Mouse (Mus musculus): ENCODE data around the gene Rtf1. TPM values are rescaled to one million over a fixed set of nuclear protein-coding genes. Genes with fewer than 3 reads are reported as not detected.

The Rtf1 gene
- polyA plus RNA-seq, 1 experiment = 17.4 TPM

DNA sequence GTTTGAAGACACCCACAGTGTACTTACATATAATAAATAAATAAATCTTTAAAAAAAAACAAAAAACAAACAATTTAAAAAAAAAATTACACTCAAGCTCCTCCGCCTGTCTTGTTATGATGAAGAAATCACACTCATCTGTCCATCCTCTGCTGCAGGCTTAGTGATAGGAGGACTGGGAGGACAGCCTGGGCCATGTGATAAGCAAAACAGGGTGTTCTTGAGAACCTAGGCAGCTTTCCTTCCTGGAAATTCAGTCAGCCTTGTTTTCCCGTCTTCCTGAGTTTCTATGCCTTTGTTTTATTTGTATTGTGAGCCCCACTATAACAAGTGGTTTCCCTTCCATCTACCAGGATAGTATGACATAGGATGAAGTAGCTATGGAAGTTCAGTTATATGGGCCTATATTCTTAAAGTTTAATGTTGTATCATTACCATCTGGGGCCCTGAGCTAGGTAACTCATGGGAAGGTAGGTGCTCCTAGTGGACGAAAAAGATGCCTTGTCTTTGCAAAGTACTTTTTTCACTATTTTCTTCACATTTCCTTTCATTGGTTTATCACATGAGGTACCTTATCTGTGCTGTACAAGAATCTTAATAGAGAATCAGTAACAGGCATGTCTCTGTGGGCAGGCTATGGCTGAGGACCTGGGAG is 53.0 kb downstream of the Rtf1 start:
- no peak for DNase-seq (ENCODE audit: low spot score)

DNA sequence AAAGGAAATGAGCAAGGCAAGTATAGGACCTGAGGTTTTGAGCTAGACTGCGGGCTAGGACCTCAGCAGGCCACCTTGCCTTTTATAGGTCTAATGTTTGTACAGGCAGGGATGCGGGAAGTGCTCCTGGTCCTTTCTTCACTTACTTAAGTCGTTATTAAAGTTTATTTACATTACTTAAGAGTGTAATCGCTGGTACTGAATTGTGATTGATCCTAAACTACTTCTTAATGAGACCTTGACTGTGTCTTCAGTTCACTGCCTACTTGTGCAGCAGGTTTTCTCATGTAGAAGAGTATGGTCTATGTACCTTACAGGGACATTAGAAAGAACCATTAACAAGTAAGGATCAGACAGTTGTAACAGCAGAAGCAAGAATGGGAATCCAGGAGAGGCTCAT is 55.9 kb downstream of the Rtf1 start:
- no peak for DNase-seq (ENCODE audit: low spot score)

DNA sequence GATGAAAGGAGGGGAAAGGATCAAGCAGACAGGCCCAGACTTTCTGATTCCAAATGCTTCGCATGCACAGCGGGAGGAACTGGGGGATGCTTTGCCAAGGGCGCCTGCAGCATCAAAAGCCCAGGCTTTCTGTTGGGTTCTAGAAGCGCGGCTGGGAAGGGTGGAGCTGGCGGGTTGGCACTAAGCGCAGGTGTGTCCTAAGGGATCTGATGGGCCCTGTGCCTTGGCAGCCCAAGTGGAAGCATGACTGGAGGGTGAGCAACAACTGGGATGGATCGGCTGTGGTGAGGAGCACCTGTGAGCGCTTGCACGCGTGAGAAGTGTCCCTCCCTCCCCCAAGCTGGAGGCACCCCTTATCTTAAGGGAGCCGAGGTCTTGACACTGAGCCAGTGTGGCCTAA is 62.3 kb downstream of the Rtf1 start:
- DNase-seq (ENCODE audit: low spot score) = no peak

DNA sequence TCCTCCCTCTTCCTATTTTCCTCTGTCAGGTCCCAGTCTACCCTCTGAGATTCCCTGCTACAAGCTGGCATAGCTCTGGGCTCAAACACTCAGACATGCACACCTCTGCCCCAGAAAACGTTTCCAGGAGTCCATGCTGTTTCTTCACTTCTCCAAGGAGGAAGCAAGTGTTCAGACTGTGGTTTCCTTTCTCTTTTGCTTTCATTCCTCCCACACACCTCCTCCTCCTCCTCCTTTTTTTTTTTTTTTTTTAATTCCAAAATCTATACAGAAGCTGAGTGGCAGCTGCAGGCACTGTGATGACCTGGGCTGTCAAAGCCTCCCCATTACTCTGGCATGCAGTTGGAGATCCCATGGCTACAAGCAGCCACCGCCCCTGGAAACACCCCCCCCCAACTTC is 65.7 kb downstream of the Rtf1 start:
- no peak for DNase-seq (ENCODE audit: low spot score)

DNA sequence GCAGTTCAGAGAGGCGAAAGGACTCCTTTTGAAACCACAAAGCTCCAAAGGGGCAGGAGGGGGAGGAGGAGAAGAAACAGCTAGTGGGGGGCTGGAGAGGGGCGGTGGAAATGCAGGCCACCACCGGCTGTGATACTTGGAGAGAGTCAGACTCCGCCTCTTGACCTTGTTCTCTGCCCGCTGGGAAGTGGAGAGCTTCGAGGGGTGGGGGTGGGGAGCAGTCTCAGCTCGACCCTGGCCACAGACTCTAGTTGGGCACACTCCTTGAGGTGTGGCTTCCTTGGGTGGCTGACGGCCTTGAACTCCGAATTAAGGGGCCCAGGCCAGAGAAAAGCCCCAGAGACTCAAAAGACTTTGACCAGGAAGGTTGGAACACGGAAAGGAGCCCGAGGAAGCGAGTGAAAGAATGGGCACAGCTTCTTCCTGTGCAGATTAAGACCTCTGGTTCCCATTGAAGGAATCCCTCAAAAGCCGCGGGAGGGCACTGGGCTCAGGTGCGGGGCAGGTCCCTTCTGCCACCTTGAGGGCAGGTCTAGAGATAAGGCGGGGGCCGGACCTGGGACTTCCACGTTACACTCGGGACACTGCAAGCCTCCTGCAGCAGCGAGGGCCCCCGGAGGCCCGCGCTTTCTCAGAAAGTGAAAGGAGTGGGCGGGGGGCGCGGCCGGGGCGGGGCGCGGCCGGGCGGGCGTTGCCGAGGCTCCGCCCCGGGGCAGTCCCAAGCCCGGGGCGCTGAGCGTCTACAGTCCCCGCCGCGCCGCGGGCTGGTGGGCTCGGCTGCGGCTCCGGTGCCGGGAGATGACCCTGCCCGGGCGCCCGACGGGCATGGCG is 66.9 kb downstream of the Rtf1 start, which contains the start of gene Itpka:
Gene Itpka, plus strand, starts transcription at position 757 of the 831 bp plus-strand sequence.
- DNase-seq (ENCODE audit: low spot score) = peak; percentile 48

DNA sequence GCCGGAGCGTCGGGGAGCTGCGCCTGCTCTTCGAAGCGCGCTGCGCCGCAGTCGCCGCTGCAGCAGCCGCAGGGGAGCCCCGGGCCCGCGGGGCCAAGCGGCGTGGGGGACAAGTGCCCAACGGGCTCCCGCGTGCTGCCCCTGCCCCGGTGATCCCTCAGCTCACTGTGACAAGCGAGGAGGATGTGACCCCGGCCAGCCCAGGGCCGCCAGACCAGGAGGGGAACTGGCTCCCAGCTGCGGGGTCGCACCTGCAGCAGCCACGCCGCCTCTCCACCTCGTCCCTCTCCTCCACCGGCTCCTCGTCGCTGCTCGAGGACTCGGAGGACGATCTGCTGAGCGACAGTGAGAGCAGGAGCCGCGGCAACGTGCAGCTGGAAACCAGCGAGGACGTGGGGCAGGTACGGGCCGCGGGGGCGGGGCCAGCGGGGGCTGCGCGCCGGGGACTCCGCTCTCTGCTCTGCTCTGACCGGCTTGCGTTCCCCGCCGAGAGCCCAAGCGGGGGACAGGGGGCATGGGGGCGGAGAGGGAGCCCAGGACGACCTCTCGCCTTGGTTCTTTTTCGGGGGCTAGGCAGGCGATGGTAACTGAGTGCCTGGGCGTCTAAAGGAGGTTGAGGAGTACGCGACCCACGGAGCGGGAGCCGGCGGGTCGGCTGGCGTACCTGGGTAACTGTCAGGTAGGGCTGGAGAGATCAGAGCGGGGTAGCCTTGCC is 67.8 kb downstream of the Rtf1 start:
- DNase-seq (ENCODE audit: low spot score) = peak; percentile 40

DNA sequence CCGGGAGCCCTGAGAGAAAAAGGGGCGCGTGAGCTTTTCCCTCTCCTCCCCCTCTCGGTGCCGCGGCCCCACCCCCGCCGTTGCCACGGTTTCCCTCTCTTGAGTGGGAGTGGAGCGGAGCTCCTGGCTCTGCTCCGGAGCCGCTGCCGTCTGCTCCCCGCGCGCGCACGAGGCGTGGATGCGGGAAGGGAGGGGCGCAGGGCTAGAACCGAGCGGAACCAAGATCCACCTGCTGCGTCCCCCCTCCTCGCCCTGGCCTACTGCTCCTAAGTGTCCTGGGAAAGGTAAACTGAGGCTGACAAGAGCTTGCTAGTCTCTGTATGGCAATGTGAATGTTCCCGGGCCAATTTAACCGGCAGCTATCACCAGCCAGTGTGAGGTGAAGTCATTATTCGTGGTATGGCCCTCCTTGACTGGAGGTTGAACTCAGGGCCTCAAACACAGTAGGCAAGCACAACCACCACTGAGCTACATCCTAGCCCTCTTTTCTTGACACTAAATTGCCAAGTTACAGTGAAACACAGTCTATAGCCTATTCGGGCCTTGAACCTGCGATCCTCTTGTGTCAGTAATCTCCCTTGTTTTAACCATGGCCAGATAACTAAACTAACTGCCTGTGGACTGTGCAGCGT is 68.4 kb downstream of the Rtf1 start:
- no peak for DNase-seq (ENCODE audit: low spot score)

DNA sequence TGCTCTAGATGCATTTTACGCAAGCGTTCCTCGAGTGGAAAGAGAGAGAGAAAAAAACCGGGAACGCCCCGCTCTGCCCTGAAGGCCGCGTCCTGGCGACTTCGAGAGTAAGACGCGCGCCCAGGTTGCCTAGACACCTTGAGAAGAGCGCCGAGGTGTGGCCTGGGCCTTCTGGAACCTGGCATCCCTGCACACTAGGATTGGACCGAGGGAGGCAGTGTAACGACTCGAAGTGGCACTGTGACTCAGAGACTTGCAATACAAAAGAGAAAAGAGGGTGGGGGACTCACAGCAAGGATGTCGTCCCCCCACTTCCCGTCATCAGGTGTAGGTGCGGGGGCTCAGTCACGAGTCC is 68.9 kb downstream of the Rtf1 start:
- no peak for DNase-seq (ENCODE audit: low spot score)

DNA sequence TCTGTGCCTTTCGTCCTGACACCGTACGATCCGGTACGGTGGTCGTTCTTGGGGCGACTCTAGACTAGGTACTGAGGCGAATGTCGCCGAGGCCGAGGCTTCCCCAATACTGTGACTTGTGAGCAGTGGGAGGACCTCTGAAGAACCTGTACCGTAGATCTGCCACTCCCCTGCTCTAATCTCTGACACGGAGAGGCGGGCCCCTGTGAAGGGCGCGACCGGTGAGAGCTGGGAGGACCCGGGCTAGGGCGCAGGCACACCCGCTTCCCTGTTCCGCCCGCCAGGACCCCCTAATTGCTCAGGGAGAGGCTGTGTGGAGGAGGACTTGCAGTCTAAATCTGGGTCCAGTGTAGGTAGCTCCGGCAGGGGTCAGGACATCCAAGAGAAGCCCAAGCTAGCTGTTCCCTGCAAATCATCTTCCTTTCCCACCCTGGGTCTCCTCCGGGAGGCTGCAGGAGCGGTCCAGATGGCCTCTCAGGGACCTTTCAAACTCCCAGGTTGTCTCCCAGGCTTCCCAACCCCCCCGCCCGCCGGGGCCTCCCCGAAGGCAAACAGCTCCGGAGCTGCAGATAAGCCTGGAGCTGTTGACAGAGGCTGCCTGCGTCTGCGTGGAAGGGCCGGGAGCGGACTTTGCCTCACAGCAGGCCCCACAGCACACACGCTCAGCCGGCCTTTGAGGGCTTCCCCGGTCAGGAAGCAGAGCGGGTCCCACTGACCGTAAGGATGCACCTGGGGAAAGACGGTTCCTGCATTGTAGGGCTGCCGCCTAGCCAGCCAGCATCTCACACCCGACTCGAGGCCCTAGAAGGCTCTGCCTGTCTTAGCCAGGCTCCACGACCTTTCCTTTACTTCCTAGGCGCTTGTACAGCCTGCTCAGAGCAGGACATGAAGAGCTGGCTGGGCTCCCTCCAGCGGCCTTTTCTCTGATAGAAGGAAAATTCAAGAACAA is 69.6 kb downstream of the Rtf1 start:
- peak; percentile 47 for DNase-seq (ENCODE audit: low spot score)

DNA sequence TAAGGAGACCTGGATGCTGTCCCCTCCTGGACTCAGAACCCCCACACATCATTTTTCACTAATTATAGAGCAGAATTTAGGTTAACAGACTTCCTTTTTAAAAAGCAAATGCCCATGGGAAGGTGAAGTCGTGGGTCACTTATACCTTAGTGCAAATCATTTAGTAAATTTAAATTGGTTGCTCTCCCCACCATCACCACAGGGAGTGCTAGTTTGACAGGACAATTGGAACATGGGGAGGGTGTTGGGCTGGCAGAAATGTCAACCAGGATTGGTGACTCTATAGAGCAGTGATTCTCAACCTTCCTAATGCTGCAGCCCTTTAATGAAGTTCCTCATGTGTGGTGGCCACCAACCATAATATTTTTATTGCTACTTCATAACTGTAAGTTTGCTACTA is 70.4 kb downstream of the Rtf1 start:
- no peak for DNase-seq (ENCODE audit: low spot score)

DNA sequence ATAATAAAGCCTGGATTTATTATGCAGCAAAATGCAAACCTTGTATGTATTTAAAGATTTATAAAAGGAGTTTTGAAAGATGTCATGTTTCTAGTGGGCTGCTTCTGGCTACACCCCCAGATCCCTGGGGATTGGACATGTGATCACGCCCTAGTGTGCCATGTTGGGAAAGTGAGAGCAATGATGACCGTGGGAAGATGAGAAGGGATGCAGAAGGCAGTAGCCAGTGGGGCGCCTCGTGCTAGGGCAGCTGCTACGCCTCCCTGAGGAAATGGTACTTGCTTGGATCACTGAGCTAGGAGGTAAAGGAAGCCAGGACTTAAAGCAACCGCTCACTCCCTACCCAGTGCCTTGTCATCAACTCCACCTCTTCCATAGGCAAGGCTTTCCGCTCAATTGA is 72.7 kb downstream of the Rtf1 start:
- no peak for DNase-seq (ENCODE audit: low spot score)

DNA sequence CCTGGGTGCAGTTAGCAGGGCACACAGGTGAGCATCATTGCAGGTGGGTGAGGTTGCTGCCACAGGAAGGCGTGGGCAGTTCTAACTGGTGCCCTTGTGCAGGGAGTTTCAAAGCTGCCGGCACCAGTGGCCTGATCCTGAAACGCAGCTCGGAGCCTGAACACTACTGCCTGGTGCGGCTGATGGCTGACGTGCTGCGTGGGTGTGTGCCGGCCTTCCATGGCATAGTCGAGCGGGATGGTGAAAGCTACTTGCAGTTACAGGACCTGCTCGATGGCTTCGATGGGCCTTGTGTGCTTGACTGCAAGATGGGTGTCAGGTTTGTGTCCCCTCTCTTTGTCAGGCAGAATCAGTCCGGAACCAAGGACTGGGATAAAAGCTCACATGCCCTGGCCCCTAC is 74.4 kb downstream of the Rtf1 start:
- no peak for DNase-seq (ENCODE audit: low spot score)

DNA sequence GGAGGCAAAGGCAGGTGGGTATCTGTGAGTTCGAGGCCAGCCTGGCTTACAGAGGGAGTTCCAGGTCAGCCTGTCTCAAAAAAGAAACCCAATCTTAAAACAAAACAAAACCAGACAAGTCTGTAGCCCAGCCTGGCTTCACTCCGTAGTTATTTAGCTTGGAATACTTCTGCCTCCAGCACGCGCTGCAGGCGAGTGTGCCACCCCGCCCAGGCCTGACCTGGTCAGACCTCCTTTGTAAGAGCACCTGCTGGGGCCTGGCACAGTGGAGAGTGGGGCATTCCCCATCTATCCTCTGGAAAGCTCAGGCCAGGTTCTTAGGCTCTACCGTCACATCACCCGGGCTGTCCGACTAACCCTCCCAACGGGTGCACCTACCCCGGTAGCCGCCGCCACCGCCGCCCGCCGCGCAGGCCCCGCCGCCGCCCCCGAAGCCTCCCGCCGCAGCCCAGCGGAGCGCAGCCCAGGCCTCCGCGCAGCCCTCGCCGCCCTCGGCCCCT is 82.8 kb downstream of the Rtf1 start:
- peak; percentile 27 for DNase-seq (ENCODE audit: low spot score)

DNA sequence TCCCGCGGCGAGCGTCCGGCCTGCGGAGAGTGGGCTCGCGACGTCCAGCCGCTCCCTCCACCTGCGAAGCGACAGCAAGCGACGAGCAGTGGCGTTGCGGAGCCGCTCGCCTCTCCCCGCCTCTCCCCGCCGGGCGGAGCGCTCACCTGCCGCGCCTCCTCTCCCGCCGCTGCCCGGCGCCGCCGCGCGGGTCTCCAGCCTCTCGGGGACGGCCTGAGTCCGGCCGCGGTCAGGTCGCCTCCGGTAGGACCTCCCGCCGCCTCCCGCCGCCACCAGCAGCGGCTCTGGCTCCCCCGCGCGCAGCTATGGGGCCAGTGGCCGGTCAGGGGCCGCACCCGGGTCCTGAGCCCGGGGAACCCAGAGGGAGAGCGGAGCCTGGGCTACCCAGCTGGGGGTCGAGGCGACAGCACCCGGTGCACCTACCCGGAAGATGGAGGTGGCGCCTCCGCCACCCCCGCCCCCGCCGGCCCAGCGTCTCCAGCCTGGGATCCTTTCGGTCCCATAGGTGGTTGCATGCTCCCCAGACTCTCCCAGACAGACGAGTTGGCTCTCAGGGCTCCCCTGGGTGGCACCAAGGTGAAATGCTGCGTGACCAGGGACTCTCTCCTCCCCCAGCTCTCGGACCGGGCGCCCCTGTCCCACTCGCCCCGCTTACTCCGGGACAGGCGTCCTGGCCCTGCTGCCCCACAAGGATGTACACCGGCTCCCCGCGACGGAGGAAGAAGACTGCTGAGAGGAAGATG is 83.4 kb downstream of the Rtf1 start:
- peak; percentile 38 for DNase-seq (ENCODE audit: low spot score)

DNA sequence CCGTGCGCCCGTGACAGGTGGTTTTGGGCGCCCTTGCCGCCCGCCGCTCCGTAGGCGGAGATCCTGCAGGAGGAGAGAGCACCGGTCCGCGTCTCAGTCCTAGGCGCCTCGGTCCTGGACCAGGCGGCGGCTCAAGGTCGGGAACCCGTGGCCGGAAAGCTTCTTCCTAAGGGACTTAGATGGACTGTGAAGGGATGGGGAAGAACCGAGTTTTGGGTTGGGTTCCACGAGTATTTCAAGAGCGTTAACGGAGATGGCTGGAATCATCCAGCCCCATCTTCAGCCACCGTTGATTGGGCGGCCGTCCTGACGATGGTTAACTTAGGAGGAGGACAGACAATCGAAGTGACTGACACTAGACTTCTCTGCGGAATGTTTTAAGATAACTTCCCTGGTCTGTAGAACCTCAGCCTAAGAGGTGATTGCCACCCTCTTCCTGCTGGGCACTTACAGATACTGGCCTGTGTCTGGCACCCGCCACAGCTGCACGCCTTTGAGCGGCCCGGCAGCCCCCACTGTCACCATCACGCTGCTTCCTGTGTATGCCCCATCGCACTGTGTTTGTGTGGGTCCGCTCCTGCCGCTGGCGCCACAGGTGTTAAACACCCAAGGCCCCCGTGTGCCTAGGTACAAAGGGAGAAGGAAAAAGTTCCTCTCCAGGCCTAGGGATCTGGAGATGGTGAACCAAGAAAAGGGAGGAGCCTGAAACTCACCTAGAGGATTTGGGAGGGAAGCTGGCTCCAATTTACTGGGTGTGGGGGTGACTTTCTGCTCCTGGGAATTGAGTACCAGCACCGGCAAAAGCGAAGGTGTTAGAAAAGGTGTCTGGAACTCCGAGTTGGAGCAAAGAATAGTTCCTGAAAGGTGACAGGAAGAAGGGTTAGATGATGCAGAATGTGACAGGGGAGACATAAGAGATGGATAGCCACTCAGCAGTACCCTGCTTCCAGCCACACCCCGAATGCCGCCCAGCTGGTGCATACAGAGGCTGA is 84.3 kb downstream of the Rtf1 start:
- no peak for DNase-seq (ENCODE audit: low spot score)

DNA sequence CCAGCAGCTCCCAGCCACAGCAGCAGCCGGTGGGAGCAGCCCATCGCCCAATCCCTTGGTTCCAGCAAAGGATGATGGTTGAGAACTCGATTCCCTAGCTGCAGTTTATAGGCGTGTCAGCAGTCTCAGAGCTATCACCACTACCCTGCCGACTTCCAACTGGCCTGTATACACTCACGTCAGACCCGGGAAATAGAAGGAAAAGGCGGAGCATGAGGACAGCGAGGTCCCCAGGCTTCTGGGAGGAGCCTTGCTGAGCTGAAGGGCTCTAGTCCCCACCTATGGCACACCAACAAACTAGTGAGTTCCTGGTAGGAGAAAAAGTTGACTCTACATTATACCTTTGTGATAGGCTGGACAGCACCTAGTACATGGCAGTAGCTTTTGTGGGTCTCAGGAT is 85.4 kb downstream of the Rtf1 start, which contains the start of gene Ltk:
Gene Ltk, minus strand, starts transcription at position 181 of the 400 bp plus-strand sequence.
- DNase-seq (ENCODE audit: low spot score) = no peak

DNA sequence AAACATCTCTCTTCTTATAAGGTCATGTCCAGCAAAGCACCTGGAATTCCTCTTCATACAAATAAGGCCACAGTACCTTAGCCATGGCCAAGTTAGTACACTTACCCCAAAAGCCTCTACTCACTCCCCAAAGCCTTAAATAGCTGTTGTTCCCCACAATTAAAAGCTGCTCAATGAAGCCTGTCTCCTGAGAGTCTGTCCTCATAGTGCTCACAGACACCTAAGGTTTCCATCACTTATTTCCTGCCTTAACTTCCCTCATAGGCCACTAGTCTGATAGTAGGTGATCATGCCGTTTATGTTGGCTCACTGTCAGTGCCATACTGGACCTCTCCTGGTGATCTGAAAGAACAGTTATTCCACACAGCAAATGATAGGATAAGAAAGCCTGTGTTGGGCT is 87.4 kb downstream of the Rtf1 start:
- no peak for DNase-seq (ENCODE audit: low spot score)

DNA sequence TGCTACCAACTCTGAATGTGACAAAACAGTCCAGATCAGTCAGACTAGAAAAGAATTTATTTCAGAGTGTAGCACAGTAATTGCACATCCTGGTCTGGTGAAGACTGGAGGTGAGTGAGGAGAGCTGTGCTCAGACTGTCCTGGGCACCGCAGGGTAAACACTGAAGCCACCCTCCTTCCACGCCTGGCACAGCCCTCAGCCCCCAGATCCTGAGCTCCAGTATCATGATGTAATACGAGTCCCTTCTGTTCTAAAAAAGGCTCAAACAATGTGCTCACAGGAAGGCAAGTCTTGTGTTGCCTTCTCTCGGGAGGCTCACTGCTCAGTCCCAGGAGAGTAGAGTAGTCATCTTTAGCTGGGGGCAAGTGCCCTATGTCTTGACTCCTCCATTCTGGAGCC is 89.1 kb downstream of the Rtf1 start:
- DNase-seq (ENCODE audit: low spot score) = no peak

DNA sequence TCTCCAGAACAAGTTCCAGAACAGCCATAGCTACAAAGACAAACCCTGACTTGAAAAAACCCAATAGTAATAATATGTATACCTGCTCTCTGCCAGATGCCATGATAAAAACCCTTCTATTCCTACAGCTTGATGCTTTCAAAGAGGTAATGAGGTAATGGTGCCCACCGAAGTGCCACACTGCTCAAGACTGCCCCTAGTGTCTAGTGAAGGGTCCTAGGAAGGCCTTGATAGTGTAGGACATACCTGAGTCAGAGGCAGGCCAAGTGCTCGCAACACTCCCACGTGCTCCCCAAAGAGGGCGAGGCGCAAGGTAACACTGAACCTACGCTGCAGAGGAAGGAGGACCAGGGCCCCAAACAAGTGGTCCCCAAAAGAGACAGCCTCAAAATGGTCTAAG is 92.4 kb downstream of the Rtf1 start:
- DNase-seq (ENCODE audit: low spot score) = no peak
